Mouse (Mus musculus) stomach, embryonic 14.5 days (tissue): ENCODE results near the gene Defa23. TPM values are rescaled to one million over a fixed set of nuclear protein-coding genes. Genes with fewer than 3 reads are reported as not detected.

Experiments
- polyA plus RNA-seq: library from polyadenylated mRNA; unstranded; fragments of >200 nt; fragmentation: Nextera tagmentation; extraction: Ambion mirVana; gene quantifications from 2 replicates; pipeline ENCODE4 v1.2.1, GENCODE M21; 2014

Gene Defa23
- polyA plus RNA-seq, 1 experiment from 2014 or later: not detected

Other genes with a start within 250 kb of the Defa23 start
- gene Defb33, start 162.4 kb upstream of the Defa23 start, polyA plus RNA-seq: not detected in 2 replicates
- not detected in 2 replicates for gene Gm15056, start 152.4 kb upstream of the Defa23 start, polyA plus RNA-seq
- not detected in 2 replicates for gene Gm6040, start 133.0 kb upstream of the Defa23 start, polyA plus RNA-seq
- gene AY761185, start 110.3 kb upstream of the Defa23 start, polyA plus RNA-seq: not detected in 2 replicates
- gene Defa21, start 29.5 kb upstream of the Defa23 start, polyA plus RNA-seq: not detected in 2 replicates
- not detected in 2 replicates for gene Defa35, start 10.0 kb downstream of the Defa23 start, polyA plus RNA-seq
- not detected in 2 replicates for gene Defa25, start 29.4 kb downstream of the Defa23 start, polyA plus RNA-seq
- not detected in 2 replicates for gene Gm14851, start 41.0 kb downstream of the Defa23 start, polyA plus RNA-seq
- not detected in 2 replicates for gene Defa30, start 79.6 kb downstream of the Defa23 start, polyA plus RNA-seq
- gene Defa22, start 107.2 kb downstream of the Defa23 start, polyA plus RNA-seq: not detected in 2 replicates
- not detected in 2 replicates for gene Defa31, start 136.6 kb downstream of the Defa23 start, polyA plus RNA-seq
- not detected in 2 replicates for gene Gm15293, start 146.5 kb downstream of the Defa23 start, polyA plus RNA-seq
- gene Gm15292, start 194.7 kb downstream of the Defa23 start, polyA plus RNA-seq: not detected in 2 replicates